Mouse (Mus musculus) forebrain, embryonic 10.5 days (tissue): ENCODE results near the gene Rcsd1. TPM values are rescaled to one million over a fixed set of nuclear protein-coding genes. Genes with fewer than 3 reads are reported as not detected.

Source experiments
- DNase-seq: peaks from one replicate; pipeline ENCODE4 v3.0.0-alpha.2; 2017; ENCODE audit warnings: low spot score; ENCODE audit errors: extremely low spot score
- H3K27ac ChIP-seq: fragments of 300-500 bp; sonication (generic); 2 replicates; pipeline ENCODE4 v1.5.1; 2016; ENCODE audit warnings: mild to moderate bottlenecking
- H3K27me3 ChIP-seq: fragments of 300-500 bp; sonication (generic); 2 replicates; pipeline ENCODE4 v1.6.1; 2016; ENCODE audit warnings: mild to moderate bottlenecking; ENCODE audit not compliant: poor library complexity, severe bottlenecking
- H3K36me3 ChIP-seq: fragments of 300-500 bp; sonication (generic); replicated peaks from 2 replicates; pipeline ENCODE4 v1.6.1; 2016; ENCODE audit warnings: mild to moderate bottlenecking, moderate library complexity
- H3K4me1 ChIP-seq: fragments of 300-500 bp; sonication (generic); 2 replicates; pipeline ENCODE4 v1.6.1; 2016
- H3K4me3 ChIP-seq: fragments of 300-500 bp; sonication (generic); 2 replicates; pipeline ENCODE4 v1.5.1; 2016; ENCODE audit warnings: mild to moderate bottlenecking, moderate library complexity
- H3K9me3 ChIP-seq: fragments of 300-500 bp; sonication (generic); 2 replicates; pipeline ENCODE4 v1.6.1; 2016; ENCODE audit warnings: mild to moderate bottlenecking, moderate library complexity
- WGBS: fragments of 180-500 bp; shearing (Covaris S2); methylation state at CpG from one replicate; pipeline ENCODE4 v1.1.7; 2016; 5-methylcytosine and 5-hydroxymethylcytosine counted together
- polyA plus RNA-seq: library from polyadenylated mRNA; unstranded; fragments of >200 nt; fragmentation: Nextera tagmentation; extraction: Ambion mirVana; gene quantifications from 2 replicates; pipeline ENCODE4 v1.2.1, GENCODE M21; 2016

Gene Rcsd1
- polyA plus RNA-seq, 1 experiment from 2014 or later, result 8.4 TPM

- H3K4me3 ChIP-seq, result no peak overlapping the region
- H3K27ac ChIP-seq, result peak overlapping the region; percentile 53
- peaks cover 9% of the 10 kb centered on the region; the same call in 1 of the 2 replicates for H3K27me3 ChIP-seq
- H3K4me1 ChIP-seq, result peaks cover 26% of the 10 kb centered on the region
- no peak for DNase-seq
- 58% methylated on average over 15 of the region's 15 CpGs for WGBS
- H3K9me3 ChIP-seq, result no peaks in the 10 kb centered on the region
- no peaks in the 10 kb centered on the region for H3K36me3 ChIP-seq
Measured at GRCm38 (mm10) chr1:165662426-165663192, 46.9 kb downstream of the Rcsd1 start.

GRCm38 (mm10) chr1:165661725-165662124 lies 47.8 kb downstream of the Rcsd1 start:
- Histone ChIP-seq H3K27me3 (peaks cover 9% of the 10 kb centered on the region; the same call in 1 of the 2 replicates), H3K4me1 (peaks cover 26% of the 10 kb centered on the region), H3K4me3 (no peak overlapping the region), H3K36me3 (no peaks in the 10 kb centered on the region), H3K9me3 (no peaks in the 10 kb centered on the region), H3K27ac (0 out of 2 replicates have a peak overlapping the region, but pooled peaks have one; percentile 3)
- WGBS, result 85% methylated on average over 6 of the region's 6 CpGs
- no peak for DNase-seq

GRCm38 (mm10) chr1:165661191-165661590 lies 48.4 kb downstream of the Rcsd1 start:
- DNase-seq, result no peak
- Histone ChIP-seq H3K9me3 (no peaks in the 10 kb centered on the region), H3K27ac (no peak overlapping the region), H3K4me1 (peaks cover 26% of the 10 kb centered on the region), H3K4me3 (no peak overlapping the region), H3K36me3 (no peaks in the 10 kb centered on the region), H3K27me3 (peaks cover 9% of the 10 kb centered on the region; the same call in 1 of the 2 replicates)
- WGBS, result 62% methylated on average over 3 of the region's 3 CpGs

GRCm38 (mm10) chr1:165660774-165661173 lies 48.8 kb downstream of the Rcsd1 start:
- Histone ChIP-seq H3K36me3 (no peaks in the 10 kb centered on the region), H3K27ac (no peak overlapping the region), H3K27me3 (peaks cover 9% of the 10 kb centered on the region; the same call in 1 of the 2 replicates), H3K4me1 (peaks cover 26% of the 10 kb centered on the region), H3K9me3 (no peaks in the 10 kb centered on the region), H3K4me3 (no peak overlapping the region)
- WGBS, result 22% methylated on average over 4 of the region's 4 CpGs
- DNase-seq, result peak; percentile 55

- no peak overlapping the region for H3K27ac ChIP-seq
- H3K4me3 ChIP-seq, result no peak overlapping the region
- no peaks in the 10 kb centered on the region for H3K36me3 ChIP-seq
- peak; percentile 75 for DNase-seq
- H3K4me1 ChIP-seq, result peaks cover 20% of the 10 kb centered on the region
- H3K27me3 ChIP-seq, result peaks cover 9% of the 10 kb centered on the region; the same call in 1 of the 2 replicates
- no peaks in the 10 kb centered on the region for H3K9me3 ChIP-seq
- whole genome bisulfite sequencing, result 38% methylated on average over 5 of the region's 5 CpGs
Measured at GRCm38 (mm10) chr1:165658602-165659001, 51.0 kb downstream of the Rcsd1 start.

GRCm38 (mm10) chr1:165655482-165655881 lies 54.1 kb downstream of the Rcsd1 start:
- 90% methylated on average over 14 of the region's 14 CpGs for WGBS
- Histone ChIP-seq H3K36me3 (no peaks in the 10 kb centered on the region), H3K4me3 (no peak overlapping the region), H3K4me1 (0 out of 2 replicates have a peak, but pooled peaks cover 10% of the 10 kb centered on the region), H3K27ac (no peak overlapping the region), H3K27me3 (peaks cover 5% of the 10 kb centered on the region; the same call in 1 of the 2 replicates), H3K9me3 (no peaks in the 10 kb centered on the region)
- no peak for DNase-seq

- Histone ChIP-seq H3K9me3 (no peaks in the 10 kb centered on the region), H3K36me3 (no peaks in the 10 kb centered on the region), H3K4me3 (no peak overlapping the region), H3K27ac (no peak overlapping the region), H3K4me1 (0 out of 2 replicates have a peak, but pooled peaks cover 10% of the 10 kb centered on the region), H3K27me3 (peaks cover under 1% of the 10 kb centered on the region; the same call in 1 of the 2 replicates)
- DNase-seq, result no peak
- WGBS, result 71% methylated on average over 6 of the region's 6 CpGs
Measured at GRCm38 (mm10) chr1:165655022-165655421, 54.5 kb downstream of the Rcsd1 start.

- no peak overlapping the region for H3K27ac ChIP-seq
- H3K9me3 ChIP-seq, result no peaks in the 10 kb centered on the region
- H3K36me3 ChIP-seq, result no peaks in the 10 kb centered on the region
- WGBS, result 88% methylated on average over 14 of the region's 14 CpGs
- no peak overlapping the region for H3K4me3 ChIP-seq
- 0 out of 2 replicates have a peak, but pooled peaks cover 10% of the 10 kb centered on the region for H3K4me1 ChIP-seq
- no peak for DNase-seq
- no peaks in the 10 kb centered on the region for H3K27me3 ChIP-seq
Measured at GRCm38 (mm10) chr1:165653126-165653885, 56.3 kb downstream of the Rcsd1 start.

- Histone ChIP-seq H3K27ac (no peak overlapping the region), H3K4me1 (0 out of 2 replicates have a peak, but pooled peaks cover 10% of the 10 kb centered on the region), H3K36me3 (no peaks in the 10 kb centered on the region), H3K4me3 (no peak overlapping the region), H3K9me3 (no peaks in the 10 kb centered on the region), H3K27me3 (no peaks in the 10 kb centered on the region)
- WGBS, result 68% methylated on average over 2 of the region's 2 CpGs
- DNase-seq, result no peak
Measured at GRCm38 (mm10) chr1:165652507-165652906, 57.0 kb downstream of the Rcsd1 start.

- no peaks in the 10 kb centered on the region for H3K9me3 ChIP-seq
- H3K36me3 ChIP-seq, result no peaks in the 10 kb centered on the region
- H3K4me1 ChIP-seq, result 0 out of 2 replicates have a peak, but pooled peaks cover 10% of the 10 kb centered on the region
- H3K27me3 ChIP-seq, result no peaks in the 10 kb centered on the region
- DNase-seq, result no peak
- no peak overlapping the region for H3K27ac ChIP-seq
- H3K4me3 ChIP-seq, result no peak overlapping the region
- WGBS, result 85% methylated on average over 5 of the region's 5 CpGs
Measured at GRCm38 (mm10) chr1:165651158-165651557, 58.4 kb downstream of the Rcsd1 start.

- 79% methylated on average over 4 of the region's 4 CpGs for WGBS
- H3K9me3 ChIP-seq, result no peaks in the 10 kb centered on the region
- no peaks in the 10 kb centered on the region for H3K27me3 ChIP-seq
- peaks cover 4% of the 10 kb centered on the region; the same call in 1 of the 2 replicates for H3K4me1 ChIP-seq
- no peaks in the 10 kb centered on the region for H3K36me3 ChIP-seq
- H3K27ac ChIP-seq, result no peak overlapping the region
- H3K4me3 ChIP-seq, result no peak overlapping the region
- DNase-seq, result no peak
Measured at GRCm38 (mm10) chr1:165645102-165645501, 64.5 kb downstream of the Rcsd1 start.

GRCm38 (mm10) chr1:165643735-165644134 lies 65.8 kb downstream of the Rcsd1 start:
- Histone ChIP-seq H3K9me3 (no peaks in the 10 kb centered on the region), H3K4me3 (no peak overlapping the region), H3K27me3 (no peaks in the 10 kb centered on the region), H3K27ac (no peak overlapping the region), H3K36me3 (no peaks in the 10 kb centered on the region), H3K4me1 (peaks cover 4% of the 10 kb centered on the region; the same call in 1 of the 2 replicates)
- no peak for DNase-seq
- WGBS, result 81% methylated on average over 5 of the region's 5 CpGs
